Mouse (Mus musculus): ENCODE results near the gene Unc119b. TPM values are rescaled to one million over a fixed set of nuclear protein-coding genes. Genes with fewer than 3 reads are reported as not detected.
A peak's percentile ranks its signal among the peaks of the same experiment; 100 is the strongest.
"Not testable (repeated sequence)": the region's sequence is repeated elsewhere in the genome, so short reads cannot be mapped to it uniquely, and the experiment has no call there.

The Unc119b gene
- polyA plus RNA-seq, 1 experiment from 2014 or later = 17.3 TPM

DNA sequence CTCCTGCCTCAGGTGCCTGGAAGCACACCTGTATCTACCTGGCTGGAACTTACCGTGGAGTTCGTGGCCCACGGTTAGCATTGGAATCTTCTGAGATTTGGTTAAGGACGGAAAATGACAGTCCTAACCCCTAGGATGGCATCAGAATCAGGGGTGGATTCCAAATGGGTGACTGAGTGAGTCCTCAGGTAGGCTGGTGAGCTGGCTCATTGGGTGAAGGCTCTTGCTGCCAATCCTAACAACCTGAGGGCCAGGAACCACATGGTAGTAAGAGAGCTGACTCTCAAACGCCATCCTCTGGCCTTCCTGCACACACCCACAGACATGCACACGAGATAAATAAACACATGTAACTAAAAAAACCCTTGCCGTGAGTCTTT, 32.0 kb upstream of the Unc119b start:
- ATAC-seq (ENCODE audit: extremely low read depth, insufficient number of reproducible peaks, low FRiP score, low TSS enrichment) = no peak
- 73% methylated on average over 7 of the region's 7 CpGs for WGBS
- peak overlapping the region; percentile 61 for H3K27ac ChIP-seq (replicated peaks)

DNA sequence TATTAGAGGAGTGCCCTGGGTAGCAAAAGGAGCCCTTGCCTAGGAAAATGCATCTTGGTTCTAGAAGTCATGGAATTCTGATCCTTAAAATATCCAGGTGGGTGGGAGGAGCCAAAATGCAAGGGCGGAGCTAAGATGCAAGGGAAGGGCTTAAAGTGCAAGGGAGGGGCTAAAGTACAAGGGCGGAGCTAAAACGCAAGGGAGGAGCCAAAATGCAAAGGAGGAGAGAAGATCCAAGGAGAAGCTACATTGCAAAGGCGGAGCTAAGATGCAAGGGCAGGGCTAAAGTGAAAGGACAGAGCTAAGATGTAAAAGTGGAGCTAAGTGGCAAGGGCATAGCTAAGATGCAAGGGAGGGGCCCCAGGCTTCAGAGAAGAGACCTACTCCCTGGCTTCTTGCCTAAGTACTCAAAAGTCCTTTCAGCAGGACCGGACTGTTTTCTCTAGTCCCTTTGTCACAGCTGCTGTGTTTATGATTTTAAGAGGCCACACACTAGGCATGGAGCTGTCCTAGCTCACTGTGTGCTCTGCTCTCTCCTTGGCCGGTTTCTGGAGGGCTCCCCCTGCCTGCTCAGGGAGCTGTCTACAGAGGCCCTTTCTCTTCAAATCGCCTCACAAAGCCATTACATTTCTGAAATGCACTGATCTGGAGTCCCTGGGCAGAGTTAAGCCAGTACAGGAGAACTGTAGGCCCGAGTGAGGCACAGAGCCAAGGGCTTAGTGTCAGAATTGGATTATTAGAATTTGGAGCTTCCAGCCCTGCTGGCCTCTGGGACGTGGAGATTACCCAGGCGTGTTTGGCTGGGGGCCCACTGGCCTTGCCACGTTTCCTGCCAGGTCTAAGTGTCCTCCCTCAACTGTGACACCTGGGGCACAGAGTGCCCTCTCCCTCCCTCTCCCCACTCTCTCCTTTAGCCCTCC, 31.4 kb upstream of the Unc119b start:
- Histone ChIP-seq H3K4me1 (peaks cover 36% of the 10 kb centered on the region), H3K4me2 (no peak overlapping the region), H3K9me3 (no peaks in the 10 kb centered on the region), H3K27ac (replicated peaks) (peak overlapping the region; percentile 61), H3K4me3 (no peak overlapping the region), H3K27me3 (replicated peaks) (no peaks in the 10 kb centered on the region), H3K9ac (peak overlapping the region; percentile 33; the same call in 1 of the 2 replicates), H3K36me3 (no peaks in the 10 kb centered on the region)
- 43% methylated on average over 11 of the region's 11 CpGs for WGBS
- ATAC-seq (ENCODE audit: extremely low read depth, insufficient number of reproducible peaks, low FRiP score, low TSS enrichment) = no peak

More for the DNA sequence above, 32.0 kb upstream of the Unc119b start:
- no peaks in the 10 kb centered on the region for H3K36me3 ChIP-seq
- no peaks in the 10 kb centered on the region for H3K27me3 ChIP-seq (replicated peaks)
- H3K9me3 ChIP-seq = no peaks in the 10 kb centered on the region
- no peak overlapping the region for H3K4me2 ChIP-seq
- H3K9ac ChIP-seq = no peak overlapping the region
- H3K4me3 ChIP-seq = no peak overlapping the region
- H3K4me1 ChIP-seq = peaks cover 31% of the 10 kb centered on the region

DNA sequence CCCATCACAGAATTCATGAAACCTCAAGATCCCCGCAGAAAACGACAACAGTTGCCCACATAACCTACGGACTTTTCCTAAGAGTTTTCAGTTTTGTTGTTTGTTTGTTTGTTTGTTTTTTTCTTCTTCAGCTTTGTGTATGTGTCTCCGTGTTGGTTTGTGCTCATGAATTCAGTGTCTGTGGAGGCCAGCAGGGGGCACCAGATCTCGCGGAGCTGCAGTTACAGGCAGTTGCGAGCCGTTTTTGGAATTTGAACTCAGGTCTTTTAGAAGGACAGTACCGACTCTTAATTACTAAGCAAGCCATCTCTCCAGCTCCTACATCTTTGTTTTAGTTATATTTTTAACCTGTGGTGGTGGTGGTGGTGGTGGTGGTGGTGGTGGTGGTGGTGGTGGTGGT, 30.6 kb upstream of the Unc119b start:
- 55% methylated on average over 9 of the region's 9 CpGs for WGBS
- Histone ChIP-seq H3K36me3 (no peaks in the 10 kb centered on the region), H3K4me1 (peaks cover 37% of the 10 kb centered on the region), H3K27ac (replicated peaks) (no peak overlapping the region), H3K4me2 (no peak overlapping the region), H3K4me3 (no peak overlapping the region), H3K9me3 (no peaks in the 10 kb centered on the region), H3K9ac (no peak overlapping the region), H3K27me3 (replicated peaks) (no peaks in the 10 kb centered on the region)
- ATAC-seq (ENCODE audit: extremely low read depth, insufficient number of reproducible peaks, low FRiP score, low TSS enrichment) = no peak

DNA sequence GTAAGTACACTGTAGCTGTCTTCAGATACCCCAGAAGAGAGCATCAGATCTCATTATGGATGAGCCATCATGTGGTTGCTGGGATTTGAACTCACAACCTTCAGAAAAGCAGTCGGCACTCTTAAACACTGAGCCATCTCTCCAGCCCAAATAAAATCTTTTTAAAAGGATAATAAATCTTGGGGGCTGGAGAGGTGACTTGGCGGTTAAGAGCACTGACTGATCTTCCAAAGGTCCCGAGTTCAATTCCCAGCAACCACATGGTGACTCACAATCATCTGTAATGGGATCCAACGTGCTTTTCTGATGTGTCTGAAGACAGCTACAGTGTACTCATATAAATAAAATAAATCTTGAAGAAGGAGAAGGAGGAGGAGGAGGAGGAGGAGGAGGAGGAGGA, 29.7 kb upstream of the Unc119b start:
- H3K4me3 ChIP-seq; H3K4me2 ChIP-seq; ATAC-seq (ENCODE audit: extremely low read depth, insufficient number of reproducible peaks, low FRiP score, low TSS enrichment); H3K9ac ChIP-seq; H3K36me3 ChIP-seq; H3K9me3 ChIP-seq; H3K27ac ChIP-seq (replicated peaks); H3K27me3 ChIP-seq (replicated peaks): not testable (repeated sequence)
- peaks cover 37% of the 10 kb centered on the region for H3K4me1 ChIP-seq
- 80% methylated on average over 4 of the region's 4 CpGs for WGBS

DNA sequence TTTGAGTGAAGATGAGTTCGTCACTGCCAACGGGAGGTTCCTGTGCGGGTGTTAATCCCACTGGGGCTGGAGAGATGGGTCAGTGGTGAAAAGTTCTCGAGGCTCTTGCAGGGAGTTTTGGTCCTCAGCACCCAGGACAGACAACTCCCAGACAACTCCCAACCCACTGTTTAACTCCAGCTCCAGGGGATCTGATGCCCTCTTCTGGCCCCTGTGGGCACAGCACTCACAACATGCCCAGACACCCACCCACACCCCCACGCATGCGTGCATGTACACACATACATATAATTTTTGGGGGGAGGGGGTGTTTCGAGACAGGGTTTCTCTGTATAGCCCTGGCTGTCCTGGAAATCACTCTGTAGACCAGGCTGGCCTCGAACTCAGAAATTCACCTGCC, 28.8 kb upstream of the Unc119b start:
- H3K4me1 ChIP-seq = peaks cover 35% of the 10 kb centered on the region
- peak overlapping the region; percentile 40 for H3K4me2 ChIP-seq
- no peaks in the 10 kb centered on the region for H3K9me3 ChIP-seq
- no peaks in the 10 kb centered on the region for H3K36me3 ChIP-seq
- no peak for ATAC-seq (ENCODE audit: extremely low read depth, insufficient number of reproducible peaks, low FRiP score, low TSS enrichment)
- H3K9ac ChIP-seq = no peak overlapping the region
- no peak overlapping the region for H3K4me3 ChIP-seq
- H3K27me3 ChIP-seq (replicated peaks) = no peaks in the 10 kb centered on the region
- 29% methylated on average over 8 of the region's 8 CpGs for WGBS
- no peak overlapping the region for H3K27ac ChIP-seq (replicated peaks)

DNA sequence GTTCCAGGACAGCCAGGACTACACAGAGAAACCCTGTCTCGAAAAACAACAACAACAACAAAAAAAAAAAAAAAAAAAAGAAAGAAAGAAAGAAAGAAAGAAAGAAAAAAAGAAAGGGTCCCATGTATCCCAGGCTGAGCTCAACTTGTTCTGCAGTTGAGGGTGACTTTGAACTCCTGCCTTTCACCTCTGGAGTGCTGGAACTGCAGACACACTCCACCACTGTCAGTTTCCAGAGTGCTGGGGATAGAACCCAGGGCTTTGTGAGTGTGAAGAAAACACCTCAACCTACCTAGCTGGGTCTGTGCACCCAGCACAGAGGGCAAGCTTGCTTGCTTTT, 27.1 kb upstream of the Unc119b start:
- H3K36me3 ChIP-seq; ATAC-seq (ENCODE audit: extremely low read depth, insufficient number of reproducible peaks, low FRiP score, low TSS enrichment); H3K9ac ChIP-seq; H3K4me3 ChIP-seq; H3K27me3 ChIP-seq (replicated peaks); H3K9me3 ChIP-seq; H3K27ac ChIP-seq (replicated peaks); H3K4me2 ChIP-seq: not testable (repeated sequence)
- 70% methylated on average over 1 of the region's 1 CpGs for WGBS
- peaks cover 27% of the 10 kb centered on the region for H3K4me1 ChIP-seq

DNA sequence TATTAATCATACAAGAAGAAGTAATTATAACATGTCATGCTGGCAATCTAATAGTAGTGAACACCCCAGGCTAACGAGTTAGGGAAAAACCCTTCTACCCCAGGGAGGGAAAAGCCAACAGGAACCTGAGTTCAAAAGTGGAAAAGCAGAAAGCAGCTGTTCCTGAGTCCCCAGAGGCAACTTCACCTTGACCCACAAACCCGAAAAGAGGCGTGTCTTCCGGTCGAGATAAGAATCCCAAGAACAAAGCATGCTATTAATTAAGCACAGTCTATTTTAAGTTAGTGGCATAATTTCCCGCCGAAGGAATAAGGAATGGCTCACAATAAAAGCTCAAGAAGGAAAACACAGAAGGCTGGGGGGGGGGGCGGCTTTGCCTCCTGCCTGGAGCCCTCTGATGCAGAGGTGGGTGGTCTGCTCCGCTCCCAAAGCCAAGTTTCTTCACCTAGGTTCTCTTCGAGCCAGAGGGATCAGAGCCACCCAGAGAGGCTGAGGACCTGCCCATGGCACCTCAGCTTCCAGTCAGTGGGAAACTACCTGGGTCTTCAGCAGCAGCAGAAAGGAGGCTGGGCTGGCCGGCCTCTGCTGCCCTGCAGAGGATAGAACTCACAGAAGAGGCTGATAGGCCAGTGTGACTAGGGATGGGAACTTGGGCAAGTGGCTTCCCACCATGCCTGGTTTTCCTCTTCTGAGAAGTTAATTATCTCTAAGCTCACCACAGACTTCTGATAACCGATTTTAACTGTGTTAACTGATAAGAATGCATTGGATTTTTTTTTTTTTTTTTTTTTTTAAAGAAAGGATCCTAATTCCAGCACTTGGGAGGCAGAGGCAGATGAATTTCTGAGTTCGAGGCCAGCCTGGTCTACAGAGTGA, 26.5 kb upstream of the Unc119b start:
- WGBS = 37% methylated on average over 13 of the region's 13 CpGs
- no peak for ATAC-seq (ENCODE audit: extremely low read depth, insufficient number of reproducible peaks, low FRiP score, low TSS enrichment)
- Histone ChIP-seq H3K36me3 (no peaks in the 10 kb centered on the region), H3K27ac (replicated peaks) (0 out of 2 replicates have a peak overlapping the region, but pooled peaks have one; percentile 4), H3K4me3 (no peak overlapping the region), H3K4me2 (no peak overlapping the region), H3K9ac (0 out of 2 replicates have a peak overlapping the region, but pooled peaks have one; percentile 15), H3K4me1 (peaks cover 27% of the 10 kb centered on the region), H3K9me3 (no peaks in the 10 kb centered on the region), H3K27me3 (replicated peaks) (no peaks in the 10 kb centered on the region)

DNA sequence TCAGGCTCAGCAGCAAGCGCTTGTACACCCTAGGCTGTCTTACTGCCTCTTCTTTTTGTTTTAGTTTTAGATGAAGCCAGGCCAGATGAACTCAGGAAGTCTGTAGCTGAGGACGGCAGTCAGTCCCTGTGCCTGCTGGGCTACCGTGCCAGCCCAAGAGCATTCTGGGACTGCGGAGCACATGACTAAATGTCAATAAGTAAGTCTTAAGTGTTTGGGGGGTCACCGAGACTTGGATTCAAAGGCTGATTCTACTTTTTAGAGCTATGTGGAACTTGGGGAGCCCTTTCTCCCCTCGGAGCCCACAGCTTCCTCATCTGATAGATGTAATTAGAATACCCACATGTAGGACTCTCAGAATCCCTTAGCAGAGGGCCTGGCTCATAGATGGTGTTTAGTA, 25.9 kb upstream of the Unc119b start:
- H3K4me3 ChIP-seq = no peak overlapping the region
- 0 out of 2 replicates have a peak overlapping the region, but pooled peaks have one; percentile 28 for H3K9ac ChIP-seq
- no peaks in the 10 kb centered on the region for H3K27me3 ChIP-seq (replicated peaks)
- H3K27ac ChIP-seq (replicated peaks) = 0 out of 2 replicates have a peak overlapping the region, but pooled peaks have one; percentile 4
- no peak for ATAC-seq (ENCODE audit: extremely low read depth, insufficient number of reproducible peaks, low FRiP score, low TSS enrichment)
- no peaks in the 10 kb centered on the region for H3K9me3 ChIP-seq
- no peak overlapping the region for H3K4me2 ChIP-seq
- 75% methylated on average over 6 of the region's 6 CpGs for WGBS
- H3K36me3 ChIP-seq = no peaks in the 10 kb centered on the region
- H3K4me1 ChIP-seq = peaks cover 28% of the 10 kb centered on the region

DNA sequence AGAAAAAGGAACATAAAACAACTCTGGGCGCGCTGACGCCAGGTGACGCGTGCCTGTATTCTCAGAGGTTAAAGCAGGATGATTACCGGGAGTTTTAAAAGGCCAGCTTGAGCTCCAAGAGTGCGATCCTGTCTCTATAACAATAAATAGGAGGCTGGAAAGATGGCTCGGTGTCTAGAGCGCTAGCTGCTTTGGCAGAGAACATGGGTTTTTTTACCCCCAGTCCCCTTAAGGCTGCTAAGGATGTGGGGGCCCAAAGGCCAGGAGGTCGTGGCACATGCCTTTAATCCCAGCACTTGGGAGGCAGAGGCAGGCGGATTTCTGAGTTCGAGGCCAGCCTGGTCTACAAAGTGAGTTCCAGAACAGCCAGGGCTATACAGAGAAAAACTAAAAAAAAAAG, 24.4 kb upstream of the Unc119b start:
- no peak for ATAC-seq (ENCODE audit: extremely low read depth, insufficient number of reproducible peaks, low FRiP score, low TSS enrichment)
- 38% methylated on average over 12 of the region's 12 CpGs for whole genome bisulfite sequencing
- Histone ChIP-seq H3K4me3 (peak overlapping the region; percentile 78), H3K36me3 (no peaks in the 10 kb centered on the region), H3K9me3 (no peaks in the 10 kb centered on the region), H3K27ac (replicated peaks) (peak overlapping the region; percentile 97), H3K4me1 (peaks cover 42% of the 10 kb centered on the region), H3K27me3 (replicated peaks) (no peaks in the 10 kb centered on the region), H3K4me2 (peak overlapping the region; percentile 82), H3K9ac (peak overlapping the region; percentile 86)

DNA sequence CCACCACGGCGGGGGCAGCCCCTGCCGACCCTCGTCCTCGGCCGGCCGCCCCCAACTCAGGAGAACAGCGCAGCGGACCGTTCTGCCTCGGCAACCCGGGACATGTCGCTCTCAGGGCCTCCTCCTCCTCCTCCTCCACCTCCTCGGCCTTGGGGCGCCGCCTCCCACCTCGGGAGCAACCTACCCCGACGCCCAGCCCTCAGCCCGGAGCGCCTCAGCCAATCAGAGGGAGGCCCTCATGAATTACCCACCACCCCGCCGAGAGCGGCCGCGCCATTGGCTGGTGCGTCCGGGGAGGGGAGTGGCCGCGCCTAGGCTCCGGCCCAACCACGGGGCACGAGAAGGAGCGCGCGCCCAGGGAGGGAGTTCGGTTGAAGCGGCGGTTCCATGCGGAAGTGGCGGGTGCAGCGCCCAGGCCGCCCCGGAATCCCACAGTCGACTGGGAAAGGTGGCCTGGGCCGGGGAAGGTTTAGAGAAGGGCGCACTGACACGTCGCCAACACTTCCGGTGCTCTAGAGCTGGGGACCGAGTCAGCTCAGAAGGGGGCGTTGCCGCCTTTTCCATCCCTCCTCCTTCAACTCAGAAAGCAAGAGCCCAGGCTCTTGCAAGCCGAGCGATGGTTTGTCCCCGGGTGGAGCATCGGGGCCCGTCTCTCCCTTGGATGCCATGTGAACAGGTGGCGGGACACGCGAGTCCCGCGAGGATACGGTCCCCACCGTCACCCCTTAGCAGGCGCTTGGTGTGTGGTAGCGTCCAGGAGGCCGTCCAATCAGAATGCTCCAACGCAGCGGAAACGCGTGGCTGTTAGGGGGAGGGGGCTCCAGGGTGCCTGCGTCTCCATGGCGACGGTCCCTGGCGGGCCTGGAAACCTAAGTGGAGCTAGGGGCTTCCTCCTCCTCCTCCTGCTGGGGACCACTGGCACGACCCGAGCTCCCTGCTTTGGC, 23.5 kb upstream of the Unc119b start, which contains the start of gene Mlec:
TSS of gene Mlec (minus strand) at position 140 of the 944 bp plus-strand sequence.
- H3K9ac ChIP-seq = peak within 1 kb of the TSS; percentile 96
- peaks cover 49% of the 10 kb centered on the region for H3K4me1 ChIP-seq
- H3K4me2 ChIP-seq = peak within 1 kb of the TSS; percentile 82
- WGBS = under 1% methylated on average over 69 of the region's 78 CpGs
- H3K9me3 ChIP-seq = no peaks in the 10 kb centered on the region
- H3K27ac ChIP-seq (replicated peaks) = peak within 1 kb of the TSS; percentile 97
- peaks cover 2% of the 10 kb centered on the region; the same call in 1 of the 2 replicates for H3K36me3 ChIP-seq
- peak within 1 kb of the TSS; percentile 78 for H3K4me3 ChIP-seq
- no peaks in the 10 kb centered on the region for H3K27me3 ChIP-seq (replicated peaks)
- ATAC-seq (ENCODE audit: extremely low read depth, insufficient number of reproducible peaks, low FRiP score, low TSS enrichment) = peak; percentile 95
